Mouse (Mus musculus) ES-E14 (cell line): ENCODE results near the gene Scfd2. TPM values are rescaled to one million over a fixed set of nuclear protein-coding genes. Genes with fewer than 3 reads are reported as not detected.

ENCODE experiments used
- DNase-seq: peaks from one replicate; pipeline ENCODE4 v3.0.0-alpha.2; 2013; ENCODE audit warnings: low read depth, low spot score
- H3K27ac ChIP-seq: 2 replicates; pipeline ENCODE4 v1.5.1; 2012; ENCODE audit warnings: low read depth, mild to moderate bottlenecking, low read length, moderate library complexity, mixed read lengths; ENCODE audit not compliant: poor library complexity, insufficient read depth, severe bottlenecking
- H3K36me3 ChIP-seq: 2 replicates; pipeline ENCODE4 v1.6.1; 2012; ENCODE audit warnings: mild to moderate bottlenecking, low read length, moderate library complexity, mixed read lengths; ENCODE audit not compliant: control insufficient read depth, poor library complexity, insufficient read depth, severe bottlenecking
- H3K4me1 ChIP-seq, 2 experiments: fragments of 150-350 bp in 1 of 2; sonication (generic) in 1 of 2; 2 replicates each; pipeline ENCODE4 v1.6.1; 2012; ENCODE audit warnings: low read length in 2 of 2, mild to moderate bottlenecking in 1 of 2, mixed read lengths in 1 of 2; ENCODE audit not compliant: control insufficient read depth in 2 of 2, insufficient read depth in 2 of 2, poor library complexity in 1 of 2
- H3K4me3 ChIP-seq, 2 experiments: fragments of 150-350 bp in 1 of 2; sonication (generic) in 1 of 2; 2 replicates each; pipeline ENCODE4 v1.5.1; 2012; ENCODE audit warnings: low read length in 2 of 2, low read depth in 1 of 2, mild to moderate bottlenecking in 1 of 2, mixed read lengths in 1 of 2; ENCODE audit not compliant: insufficient read depth in 1 of 2, poor library complexity in 1 of 2, severe bottlenecking in 1 of 2
- H3K9ac ChIP-seq: 2 replicates; pipeline ENCODE4 v1.6.1; 2012; ENCODE audit warnings: low read depth, mild to moderate bottlenecking, low read length, mixed read lengths; ENCODE audit not compliant: poor library complexity, insufficient read depth, severe bottlenecking
- H3K9me3 ChIP-seq: fragments of 150-350 bp; sonication (generic); 2 replicates; pipeline ENCODE4 v1.6.1; 2012; ENCODE audit warnings: low read depth, mild to moderate bottlenecking, low read length; ENCODE audit not compliant: control insufficient read depth, insufficient read depth
- CHD2 ChIP-seq: IDR thresholded peaks from 2 replicates; pipeline ENCODE4 v1.6.1; 2014; ENCODE audit warnings: mild to moderate bottlenecking, low read depth, low read length, inconsistent platforms
- HCFC1 ChIP-seq: IDR thresholded peaks from 2 replicates; pipeline ENCODE4 v1.6.1; 2012; ENCODE audit warnings: low read length, inconsistent platforms, borderline replicate concordance; ENCODE audit not compliant: insufficient read depth
- MAFK ChIP-seq: IDR thresholded peaks from 2 replicates; pipeline ENCODE4 v1.6.1; 2014; ENCODE audit warnings: mild to moderate bottlenecking, low read depth, low read length, inconsistent platforms; ENCODE audit not compliant: insufficient read depth
- ZC3H11A ChIP-seq: IDR thresholded peaks from 2 replicates; pipeline ENCODE4 v1.6.1; 2012; ENCODE audit warnings: low read depth, mild to moderate bottlenecking, inconsistent platforms, low read length, borderline replicate concordance
- ZNF384 ChIP-seq: IDR thresholded peaks from 2 replicates; pipeline ENCODE4 v1.6.1; 2012; ENCODE audit warnings: low read depth, low read length, inconsistent platforms
- in situ Hi-C, 2 experiments: fragments of 600-800 bp; cut with MboI; formaldehyde crosslinking; loops; one replicate each; pipeline ENCODE4 v1.15.1; 2025; ENCODE audit warnings: low sequenced_read_pairs in 2 of 2, inconsistent platforms in 1 of 2; ENCODE audit not compliant: unreplicated experiment in 2 of 2
- total RNA-seq: library from RNA; depleted of rRNA; stranded (reverse); fragments of 300-350 nt; gene quantifications from 2 replicates; pipeline ENCODE4 v1.2.3, GENCODE M21; 2012

Gene Scfd2
- total RNA-seq, 1 experiment: 25.8 TPM

GRCm38 (mm10) chr5:74307242-74307641 lies 224.3 kb downstream of the Scfd2 start:
- in situ Hi-C loops: loop anchor here in 1 of 2 experiments (25.0 kb wide), 1 partner anchor 630 kb away; no protein-coding TSS in a partner anchor
- H3K9ac ChIP-seq: no peak overlapping the region
- no peak overlapping the region for H3K4me3 ChIP-seq
- TF ChIP-seq CHD2 (no peak), HCFC1 (no peak), ZC3H11A (no peak), ZNF384 (no peak), MAFK (no peak)
- DNase-seq: no peak
- H3K4me1 ChIP-seq: no peaks in the 10 kb centered on the region
- H3K36me3 ChIP-seq: no peaks in the 10 kb centered on the region
- H3K27ac ChIP-seq: no peak overlapping the region
- H3K9me3 ChIP-seq: no peaks in the 10 kb centered on the region

GRCm38 (mm10) chr5:74305533-74306189 lies 225.9 kb downstream of the Scfd2 start:
- no peaks in the 10 kb centered on the region for H3K4me1 ChIP-seq
- no peak for DNase-seq
- no peaks in the 10 kb centered on the region for H3K9me3 ChIP-seq
- in situ Hi-C loops: loop anchor here in 1 of 2 experiments (25.0 kb wide), 1 partner anchor 632 kb away; no protein-coding TSS in a partner anchor
- H3K36me3 ChIP-seq: no peaks in the 10 kb centered on the region
- TF ChIP-seq ZNF384: no peak
- no peak for TF ChIP-seq MAFK
- no peak for TF ChIP-seq ZC3H11A
- no peak for TF ChIP-seq HCFC1
- no peak for TF ChIP-seq CHD2
- no peak overlapping the region for H3K9ac ChIP-seq
- H3K27ac ChIP-seq: no peak overlapping the region
- H3K4me3 ChIP-seq: no peak overlapping the region

- TF ChIP-seq ZNF384 (no peak), ZC3H11A (no peak), MAFK (no peak), HCFC1 (no peak), CHD2 (no peak)
- H3K4me1 ChIP-seq: no peaks in the 10 kb centered on the region
- no peaks in the 10 kb centered on the region for H3K9me3 ChIP-seq
- no peaks in the 10 kb centered on the region for H3K36me3 ChIP-seq
- in situ Hi-C loops: loop anchor here in 1 of 2 experiments (25.0 kb wide), 1 partner anchor 633 kb away; no protein-coding TSS in a partner anchor
- no peak for DNase-seq
- no peak overlapping the region for H3K27ac ChIP-seq
- H3K9ac ChIP-seq: no peak overlapping the region
- H3K4me3 ChIP-seq: no peak overlapping the region
Measured at GRCm38 (mm10) chr5:74304767-74305166, 226.8 kb downstream of the Scfd2 start.

DNA sequence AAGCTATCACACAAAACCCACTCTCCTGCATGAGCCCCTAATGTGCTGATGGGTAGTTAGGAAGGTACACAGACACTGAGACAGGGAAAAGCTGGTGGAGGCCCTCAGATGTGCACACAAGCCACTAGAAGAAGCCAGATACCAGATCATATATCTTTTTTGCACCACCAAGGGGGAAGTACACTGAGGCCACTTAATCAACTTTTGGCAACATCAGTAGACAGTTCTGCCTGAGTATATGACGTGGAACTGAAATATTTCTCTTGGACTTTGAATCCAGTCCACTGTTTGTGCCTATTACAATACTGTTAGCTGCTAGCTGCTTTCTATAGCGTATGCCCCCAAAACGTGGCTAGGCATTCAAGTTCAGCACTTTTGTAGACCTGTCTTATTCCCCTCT lies 229.2 kb downstream of the Scfd2 start:
- no peaks in the 10 kb centered on the region for H3K4me1 ChIP-seq
- DNase-seq: no peak
- in situ Hi-C loops: loop anchor here in 1 of 2 experiments (25.0 kb wide), 1 partner anchor 635 kb away; no protein-coding TSS in a partner anchor
- no peak overlapping the region for H3K9ac ChIP-seq
- no peaks in the 10 kb centered on the region for H3K9me3 ChIP-seq
- H3K4me3 ChIP-seq: no peak overlapping the region
- no peak overlapping the region for H3K27ac ChIP-seq
- no peaks in the 10 kb centered on the region for H3K36me3 ChIP-seq
- TF ChIP-seq MAFK (no peak), HCFC1 (no peak), CHD2 (no peak), ZNF384 (no peak), ZC3H11A (no peak)
